Mouse (Mus musculus): ENCODE data around the gene Maats1.

- TF ChIP-seq CTCF (IDR thresholded peaks at IDR 0.05; ENCODE audit: low read depth) (no peak), EP300 (IDR thresholded peaks at IDR 0.05; ENCODE audit: low read depth) (no peak)
Measured at GRCm38 (mm10) chr16:38307651-38308050, 34.3 kb downstream of the Maats1 start.

All from liver, postnatal 0 days (tissue).